Mouse (Mus musculus) G1E (cell line): Measurements from ENCODE around the gene Mknk2. TPM values are rescaled to one million over a fixed set of nuclear protein-coding genes. Genes with fewer than 3 reads are reported as not detected.
A peak's percentile ranks its signal among the peaks of the same experiment; 100 is the strongest.

Experiments
- ATAC-seq: 2 replicates; pipeline ENCODE4 v1.8.0; 2016; ENCODE audit warnings: mild to moderate bottlenecking; ENCODE audit not compliant: insufficient number of reproducible peaks, poor library complexity, low FRiP score, severe bottlenecking; ENCODE audit errors: extremely low read depth
- DNase-seq: peaks from one replicate; pipeline ENCODE4 v3.0.0; 2012; ENCODE audit warnings: low spot score
- H3K27me3 ChIP-seq: 2 replicates; pipeline ENCODE4 v1.6.1; 2012; ENCODE audit warnings: mild to moderate bottlenecking, low read length, inconsistent platforms; ENCODE audit not compliant: insufficient read depth
- H3K36me3 ChIP-seq: replicated peaks from 2 replicates; pipeline ENCODE3; 2012; ENCODE audit warnings: mild to moderate bottlenecking, inconsistent platforms
- H3K4me1 ChIP-seq: 2 replicates; pipeline ENCODE4 v1.6.1; 2012; ENCODE audit warnings: low read depth, low read length, inconsistent platforms, mixed read lengths; ENCODE audit not compliant: insufficient read depth
- H3K4me3 ChIP-seq: 2 replicates; pipeline ENCODE4 v1.5.1; 2012; ENCODE audit warnings: low read depth, mild to moderate bottlenecking, inconsistent platforms, low read length, moderate library complexity, mixed read lengths
- H3K9me3 ChIP-seq: replicated peaks from 2 replicates; pipeline ENCODE4 v1.6.1; 2012; ENCODE audit warnings: inconsistent platforms
- CTCF ChIP-seq: IDR thresholded peaks from 2 replicates; pipeline ENCODE4 v1.5.1; 2012; ENCODE audit warnings: low read depth, low read length, inconsistent platforms, mixed read lengths
- GATA1 ChIP-seq: IDR thresholded peaks from 2 replicates; pipeline ENCODE4 v1.6.1; 2012; ENCODE audit warnings: borderline replicate concordance, low read length, inconsistent platforms, mixed read lengths
- GATA2 ChIP-seq: IDR thresholded peaks from 2 replicates; pipeline ENCODE4 v1.6.1; 2012; ENCODE audit warnings: low read depth, low read length, inconsistent platforms, borderline replicate concordance
- POLR2AphosphoS5 ChIP-seq: IDR thresholded peaks from 2 replicates; pipeline ENCODE4 v1.6.1; 2012; ENCODE audit warnings: low read depth, low read length, inconsistent platforms; ENCODE audit not compliant: insufficient replicate concordance
- TAL1 ChIP-seq: conservative IDR thresholded peaks from 2 replicates; pipeline ENCODE4 v1.6.1; 2012; ENCODE audit warnings: low read depth, low read length, inconsistent platforms, mixed read lengths
- polyA plus RNA-seq: library from polyadenylated mRNA; stranded (reverse); fragments of >175 nt; gene quantifications from 2 replicates; pipeline ENCODE4 v1.2.3, GENCODE M21; 2012
- total RNA-seq, 2 experiments: library from RNA; stranded (forward) in 1 of 2; stranded (reverse) in 1 of 2; fragments of 200-1000 nt in 1 of 2; fragments of >200 nt in 1 of 2; fragmentation: Nextera tagmentation in 1 of 2; gene quantifications; 2 replicates each; pipeline ENCODE4 v1.2.3; 2014 to 2017

The Mknk2 gene
- total and polyA plus RNA-seq, 3 experiments, result 70.4 to 455 (median 140) TPM

GRCm38 (mm10) chr10:80622661-80623456 lies 55.1 kb downstream of the Mknk2 start, which contains the start of gene Csnk1g2:
Gene Csnk1g2 (plus strand): TSS chr10:80622838.
- TF ChIP-seq TAL1 (no peak), GATA1 (no peak), GATA2 (no peak), CTCF (no peak), POLR2AphosphoS5 (no peak)
- Histone ChIP-seq H3K9me3 (no peaks in the 10 kb centered on the region), H3K4me3 (peak within 1 kb of the TSS; percentile 94), H3K4me1 (peaks cover 65% of the 10 kb centered on the region), H3K27me3 (no peaks in the 10 kb centered on the region), H3K36me3 (peaks cover 57% of the 10 kb centered on the region)
- peak; percentile 74 for DNase-seq
- ATAC-seq, result no peak

GRCm38 (mm10) chr10:80621940-80622660 lies 55.8 kb downstream of the Mknk2 start:
- TF ChIP-seq GATA2, result no peak
- TF ChIP-seq POLR2AphosphoS5, result 0 out of 2 replicates have a peak, but pooled peaks have one; percentile 55
- DNase-seq (peak; percentile 94), ATAC-seq (peak; percentile 89)
- Histone ChIP-seq H3K27me3 (no peaks in the 10 kb centered on the region), H3K9me3 (no peaks in the 10 kb centered on the region), H3K36me3 (peaks cover 55% of the 10 kb centered on the region), H3K4me1 (peaks cover 57% of the 10 kb centered on the region), H3K4me3 (peak overlapping the region; percentile 94)

- no peak for ATAC-seq
- H3K36me3 ChIP-seq, result peaks cover 58% of the 10 kb centered on the region
- DNase-seq, result no peak
- no peak for TF ChIP-seq GATA2
- TF ChIP-seq POLR2AphosphoS5, result no peak
- TF ChIP-seq GATA1, result no peak
- no peak for TF ChIP-seq CTCF
- TF ChIP-seq TAL1, result no peak
- no peaks in the 10 kb centered on the region for H3K9me3 ChIP-seq
- H3K27me3 ChIP-seq, result no peaks in the 10 kb centered on the region
- H3K4me1 ChIP-seq, result peaks cover 56% of the 10 kb centered on the region
- peak overlapping the region; percentile 94 for H3K4me3 ChIP-seq
Measured at GRCm38 (mm10) chr10:80621690-80621939, 56.3 kb downstream of the Mknk2 start.

GRCm38 (mm10) chr10:80620796-80621689 lies 56.9 kb downstream of the Mknk2 start:
- Histone ChIP-seq H3K27me3 (no peaks in the 10 kb centered on the region), H3K4me3 (peak overlapping the region; percentile 94), H3K4me1 (peaks cover 51% of the 10 kb centered on the region), H3K36me3 (peaks cover 58% of the 10 kb centered on the region), H3K9me3 (no peaks in the 10 kb centered on the region)
- DNase-seq (no peak), ATAC-seq (no peak)
- no peak for TF ChIP-seq GATA1

- Histone ChIP-seq H3K27me3 (no peaks in the 10 kb centered on the region), H3K4me1 (peaks cover 44% of the 10 kb centered on the region), H3K4me3 (no peak overlapping the region; the same call in 1 of the 2 replicates), H3K36me3 (peaks cover 58% of the 10 kb centered on the region), H3K9me3 (no peaks in the 10 kb centered on the region)
- ATAC-seq (no peak), DNase-seq (no peak)
- TF ChIP-seq GATA2, result no peak
Measured at GRCm38 (mm10) chr10:80620365-80620764, 57.5 kb downstream of the Mknk2 start.

- Histone ChIP-seq H3K9me3 (no peaks in the 10 kb centered on the region), H3K36me3 (peaks cover 58% of the 10 kb centered on the region), H3K27me3 (no peaks in the 10 kb centered on the region), H3K4me1 (peaks cover 37% of the 10 kb centered on the region), H3K4me3 (no peak overlapping the region)
- no peak for TF ChIP-seq CTCF
- TF ChIP-seq TAL1, result no peak
- TF ChIP-seq POLR2AphosphoS5, result no peak
- no peak for TF ChIP-seq GATA1
- no peak for TF ChIP-seq GATA2
- DNase-seq, result no peak
- ATAC-seq, result no peak
Measured at GRCm38 (mm10) chr10:80619465-80620244, 58.3 kb downstream of the Mknk2 start.
